Mouse (Mus musculus): Measurements from ENCODE around the gene Luc7l3. TPM values are rescaled to one million over a fixed set of nuclear protein-coding genes. Genes with fewer than 3 reads are reported as not detected.

The Luc7l3 gene
- polyA plus RNA-seq, 1 experiment from 2014 or later: 143 TPM

- no peak overlapping the region for H3K27ac ChIP-seq
- H3K4me1 ChIP-seq: peaks cover 7% of the 10 kb centered on the region
- H3K9ac ChIP-seq: no peak overlapping the region
- ATAC-seq (replicated peaks): no peak
- H3K9me3 ChIP-seq: no peaks in the 10 kb centered on the region
- WGBS: 65% methylated on average over 6 of the region's 6 CpGs
- H3K36me3 ChIP-seq (replicated peaks): no peaks in the 10 kb centered on the region
- H3K27me3 ChIP-seq (replicated peaks): no peaks in the 10 kb centered on the region
- H3K4me3 ChIP-seq: no peak overlapping the region
- no peak overlapping the region for H3K4me2 ChIP-seq
Observed at GRCm38 (mm10) chr11:94261585-94262370, 60.0 kb downstream of the Luc7l3 start.

- WGBS: 61% methylated on average over 4 of the region's 4 CpGs
- H3K9ac ChIP-seq: no peak overlapping the region
Observed at GRCm38 (mm10) chr11:94259814-94260213, 62.0 kb downstream of the Luc7l3 start.

DNA sequence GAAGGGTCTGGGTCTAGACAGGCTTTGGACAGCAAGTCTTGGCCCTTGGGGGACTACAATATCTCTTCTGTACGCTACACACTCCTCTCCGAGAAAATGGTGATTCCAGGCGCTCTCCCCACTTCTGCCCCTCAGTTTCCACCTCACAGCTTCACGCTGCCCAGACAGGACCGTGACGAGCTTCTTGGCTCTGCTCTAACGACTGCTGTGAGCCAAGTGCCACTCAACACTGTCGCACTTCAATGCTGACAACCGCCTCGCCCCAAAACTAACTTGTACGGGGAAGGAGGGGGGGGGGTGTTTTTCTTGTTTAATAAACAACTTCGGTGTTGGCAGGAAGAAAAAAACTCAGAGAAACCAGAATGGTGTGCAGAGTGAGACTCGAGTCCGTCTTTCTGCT is 63.8 kb downstream of the Luc7l3 start:
- Histone ChIP-seq H3K27ac (no peak overlapping the region), H3K9me3 (no peaks in the 10 kb centered on the region), H3K9ac (no peak overlapping the region), H3K4me3 (no peak overlapping the region), H3K4me2 (no peak overlapping the region), H3K4me1 (0 out of 2 replicates have a peak, but pooled peaks cover 3% of the 10 kb centered on the region), H3K36me3 (replicated peaks) (no peaks in the 10 kb centered on the region), H3K27me3 (replicated peaks) (no peaks in the 10 kb centered on the region)
- 67% methylated on average over 14 of the region's 14 CpGs for WGBS
- ATAC-seq (replicated peaks): no peak

More at GRCm38 (mm10) chr11:94259814-94260213, 62.0 kb downstream of the Luc7l3 start:
- no peaks in the 10 kb centered on the region for H3K27me3 ChIP-seq (replicated peaks)
- no peaks in the 10 kb centered on the region for H3K36me3 ChIP-seq (replicated peaks)
- H3K9me3 ChIP-seq: no peaks in the 10 kb centered on the region
- ATAC-seq (replicated peaks): no peak
- H3K27ac ChIP-seq: no peak overlapping the region
- 0 out of 2 replicates have a peak, but pooled peaks cover 3% of the 10 kb centered on the region for H3K4me1 ChIP-seq
- H3K4me3 ChIP-seq: no peak overlapping the region
- no peak overlapping the region for H3K4me2 ChIP-seq

DNA sequence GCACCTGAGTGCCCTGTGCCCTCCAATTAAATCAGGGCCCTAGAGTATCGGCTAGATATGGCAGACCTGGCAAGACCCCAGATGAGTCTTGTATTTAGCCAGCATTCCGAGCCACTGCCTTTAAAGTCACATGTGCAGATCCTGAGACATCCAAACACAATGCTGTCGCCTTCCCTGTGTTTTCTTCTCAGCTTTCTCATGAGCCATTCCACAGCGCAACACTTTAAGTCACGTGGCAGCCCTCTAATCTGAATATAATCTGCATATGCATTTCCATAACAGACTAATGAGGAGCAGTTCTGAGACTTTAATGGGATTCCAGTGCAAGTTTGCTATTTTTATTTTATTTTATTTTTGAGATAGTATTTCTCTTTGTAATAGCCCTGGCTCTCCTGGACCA is 66.1 kb downstream of the Luc7l3 start:
- H3K27ac ChIP-seq: no peak overlapping the region
- H3K27me3 ChIP-seq (replicated peaks): no peaks in the 10 kb centered on the region
- H3K9me3 ChIP-seq: no peaks in the 10 kb centered on the region
- H3K4me2 ChIP-seq: no peak overlapping the region
- 56% methylated on average over 5 of the region's 5 CpGs for WGBS
- 0 out of 2 replicates have a peak, but pooled peaks cover 3% of the 10 kb centered on the region for H3K4me1 ChIP-seq
- no peak overlapping the region for H3K9ac ChIP-seq
- no peak for ATAC-seq (replicated peaks)
- no peak overlapping the region for H3K4me3 ChIP-seq
- no peaks in the 10 kb centered on the region for H3K36me3 ChIP-seq (replicated peaks)

GRCm38 (mm10) chr11:94253691-94254090 is 68.1 kb downstream of the Luc7l3 start:
- no peak overlapping the region for H3K4me2 ChIP-seq
- WGBS: 88% methylated on average over 10 of the region's 10 CpGs
- no peak overlapping the region for H3K9ac ChIP-seq
- H3K36me3 ChIP-seq (replicated peaks): no peaks in the 10 kb centered on the region
- H3K27ac ChIP-seq: no peak overlapping the region
- H3K27me3 ChIP-seq (replicated peaks): no peaks in the 10 kb centered on the region
- H3K4me1 ChIP-seq: 0 out of 2 replicates have a peak, but pooled peaks cover 3% of the 10 kb centered on the region
- no peak overlapping the region for H3K4me3 ChIP-seq
- no peak for ATAC-seq (replicated peaks)
- H3K9me3 ChIP-seq: no peaks in the 10 kb centered on the region

GRCm38 (mm10) chr11:94253156-94253555 is 68.6 kb downstream of the Luc7l3 start:
- no peak for ATAC-seq (replicated peaks)
- Histone ChIP-seq H3K4me1 (0 out of 2 replicates have a peak, but pooled peaks cover 3% of the 10 kb centered on the region), H3K27ac (no peak overlapping the region), H3K27me3 (replicated peaks) (no peaks in the 10 kb centered on the region), H3K36me3 (replicated peaks) (no peaks in the 10 kb centered on the region), H3K4me2 (no peak overlapping the region), H3K9me3 (no peaks in the 10 kb centered on the region), H3K4me3 (no peak overlapping the region), H3K9ac (no peak overlapping the region)
- 87% methylated on average over 9 of the region's 9 CpGs for WGBS

DNA sequence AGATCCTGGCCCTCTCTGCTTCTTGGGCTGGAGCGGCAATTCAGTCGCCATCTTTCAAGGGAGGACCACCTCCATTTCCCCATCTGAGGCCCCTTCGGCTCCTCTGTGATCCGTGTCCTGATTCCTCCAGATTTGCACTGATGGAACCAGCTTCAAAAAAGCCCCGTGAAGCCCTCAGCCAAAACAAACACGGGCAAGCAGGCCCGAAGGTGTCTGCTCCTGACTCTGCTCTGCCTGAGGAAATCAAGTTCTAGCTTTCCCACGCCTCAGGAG is 75.1 kb downstream of the Luc7l3 start:
- Histone ChIP-seq H3K4me3 (no peak overlapping the region), H3K27ac (peak overlapping the region; percentile 53; the same call in 1 of the 2 replicates), H3K4me1 (peaks cover 30% of the 10 kb centered on the region), H3K27me3 (replicated peaks) (no peaks in the 10 kb centered on the region), H3K4me2 (no peak overlapping the region), H3K9ac (no peak overlapping the region), H3K9me3 (no peaks in the 10 kb centered on the region), H3K36me3 (replicated peaks) (no peaks in the 10 kb centered on the region)
- no peak for ATAC-seq (replicated peaks)
- WGBS: 55% methylated on average over 8 of the region's 8 CpGs

- Histone ChIP-seq H3K9ac (no peak within 1 kb of the TSS), H3K27me3 (replicated peaks) (no peaks in the 10 kb centered on the region), H3K36me3 (replicated peaks) (no peaks in the 10 kb centered on the region), H3K27ac (peak within 1 kb of the TSS; percentile 53), H3K4me3 (no peak within 1 kb of the TSS), H3K4me2 (no peak within 1 kb of the TSS), H3K4me1 (peaks cover 30% of the 10 kb centered on the region), H3K9me3 (no peaks in the 10 kb centered on the region)
- 36% methylated on average over 17 of the region's 17 CpGs for WGBS
- peak; percentile 68; the same call in 1 of the 2 replicates for ATAC-seq (replicated peaks)
Observed at GRCm38 (mm10) chr11:94245955-94246788, 75.6 kb downstream of the Luc7l3 start, which contains the start of gene Wfikkn2. Gene Wfikkn2, minus strand, starts transcription at chr11:94246005.

DNA sequence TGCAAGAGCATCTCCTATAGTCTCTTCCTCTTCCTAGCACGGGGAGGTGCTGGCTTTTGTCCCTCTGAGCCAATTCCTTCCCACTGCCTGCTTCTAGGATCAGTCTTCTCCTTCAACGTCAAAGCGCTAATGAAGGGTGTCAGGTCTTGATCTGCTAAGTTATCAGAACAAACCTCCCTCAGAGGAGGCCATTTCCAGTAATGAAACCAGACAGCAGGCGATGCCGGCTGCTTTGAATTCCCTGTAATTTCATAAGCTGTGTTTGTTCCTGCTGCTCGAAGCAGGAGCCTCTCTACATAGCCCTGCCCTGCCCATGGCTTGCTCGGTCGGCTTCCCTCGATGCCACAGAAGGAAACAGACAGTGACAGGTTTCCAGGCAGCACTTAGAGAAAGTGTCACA is 77.4 kb downstream of the Luc7l3 start:
- Histone ChIP-seq H3K4me2 (no peak overlapping the region), H3K9me3 (no peaks in the 10 kb centered on the region), H3K36me3 (replicated peaks) (no peaks in the 10 kb centered on the region), H3K9ac (no peak overlapping the region), H3K4me3 (no peak overlapping the region), H3K27me3 (replicated peaks) (no peaks in the 10 kb centered on the region), H3K4me1 (peaks cover 30% of the 10 kb centered on the region), H3K27ac (no peak overlapping the region)
- 39% methylated on average over 9 of the region's 9 CpGs for WGBS
- no peak for ATAC-seq (replicated peaks)

GRCm38 (mm10) chr11:94243422-94244180 is 78.2 kb downstream of the Luc7l3 start:
- Histone ChIP-seq H3K27ac (peak overlapping the region; percentile 2; the same call in 1 of the 2 replicates), H3K9ac (no peak overlapping the region), H3K4me2 (peak overlapping the region; percentile 29), H3K27me3 (replicated peaks) (no peaks in the 10 kb centered on the region), H3K9me3 (no peaks in the 10 kb centered on the region), H3K36me3 (replicated peaks) (no peaks in the 10 kb centered on the region), H3K4me1 (peaks cover 30% of the 10 kb centered on the region), H3K4me3 (0 out of 2 replicates have a peak overlapping the region, but pooled peaks have one; percentile 15)
- no peak for ATAC-seq (replicated peaks)
- 27% methylated on average over 15 of the region's 15 CpGs for WGBS

- Histone ChIP-seq H3K4me3 (peak overlapping the region; percentile 15; the same call in 1 of the 2 replicates), H3K9me3 (no peaks in the 10 kb centered on the region), H3K36me3 (replicated peaks) (no peaks in the 10 kb centered on the region), H3K27me3 (replicated peaks) (no peaks in the 10 kb centered on the region), H3K4me1 (peaks cover 30% of the 10 kb centered on the region), H3K27ac (peak overlapping the region; percentile 2; the same call in 1 of the 2 replicates), H3K4me2 (peak overlapping the region; percentile 29), H3K9ac (peak overlapping the region; percentile 4; the same call in 1 of the 2 replicates)
- WGBS: 5% methylated on average over 29 of the region's 29 CpGs
- 0 out of 2 replicates have a peak, but pooled peaks have one; percentile 29 for ATAC-seq (replicated peaks)
Observed at GRCm38 (mm10) chr11:94242760-94243421, 78.9 kb downstream of the Luc7l3 start.

Measured in midbrain, embryonic 15.5 days (tissue).